Mouse (Mus musculus): ENCODE results near the gene Doc2g. TPM values are rescaled to one million over a fixed set of nuclear protein-coding genes. Genes with fewer than 3 reads are reported as not detected.
"Not testable (repeated sequence)": the region's sequence is repeated elsewhere in the genome, so short reads cannot be mapped to it uniquely, and the experiment has no call there.

The Doc2g gene
- polyA plus RNA-seq, 1 experiment from 2014 or later = 85.2 TPM

DNA sequence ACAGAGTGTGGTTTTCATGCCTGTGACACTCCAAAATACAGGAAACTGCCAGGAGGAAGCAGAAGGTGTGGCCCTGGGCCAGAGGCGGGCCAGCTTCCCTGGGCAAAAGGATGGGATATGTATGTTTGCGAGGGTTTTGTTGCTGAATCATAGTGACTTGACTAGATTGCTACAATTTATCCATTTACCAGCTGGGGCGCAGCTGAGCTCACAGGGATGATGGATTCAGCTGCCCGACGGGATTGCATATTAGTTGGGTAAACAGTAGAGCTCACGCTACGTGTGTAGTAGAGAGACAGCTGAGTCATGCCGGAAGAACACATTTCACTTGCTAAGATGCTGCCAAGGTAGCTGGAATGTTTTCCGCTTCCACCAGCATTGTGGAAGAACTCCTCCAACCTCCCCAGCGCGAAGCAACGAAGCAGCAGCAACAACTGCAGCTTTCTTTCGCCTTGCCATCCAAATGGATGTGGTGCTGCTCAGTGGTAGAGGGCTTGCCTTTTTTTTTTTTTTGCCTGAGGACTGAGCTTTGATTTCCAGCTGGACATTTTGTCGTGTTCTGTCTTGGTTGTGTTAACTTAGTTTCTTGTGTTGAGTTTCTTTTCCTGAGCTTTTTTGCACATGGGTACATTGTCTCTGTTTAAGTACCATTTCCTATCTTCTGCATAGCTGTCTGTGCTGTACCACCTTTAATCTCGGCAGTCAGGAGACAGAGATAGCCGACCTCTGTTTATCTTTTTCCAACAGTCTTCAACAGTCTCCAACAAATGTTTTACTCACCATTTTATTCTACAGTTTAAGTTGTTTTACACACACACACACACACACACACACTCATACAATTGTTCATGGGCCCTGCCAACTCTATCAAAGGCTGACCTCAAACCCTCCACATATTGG, 43.1 kb downstream of the Doc2g start, which contains the start of gene Gstp2:
Gstp2 (minus strand) TSS at position 58 of the 900 bp plus-strand sequence.
- peaks cover 0 to 5% of the 10 kb centered on the region in 2 experiments; a peak in 1 of 4 replicates for H3K4me1 ChIP-seq (ENCODE audit: control insufficient read depth in 2 of 2, insufficient read depth in 2 of 2, low read length in 2 of 2)
- ATAC-seq (ENCODE audit: insufficient number of reproducible peaks, insufficient read depth, low FRiP score, low read depth) = peak; percentile 39; the same call in 1 of the 2 replicates
- WGBS = 45% methylated on average over 16 of the region's 16 CpGs
- 0 out of 4 replicates have a peak within 1 kb of the TSS, but pooled peaks of 1 of the 2 experiments have one; percentile 32 for H3K27ac ChIP-seq (replicated peaks in 1 of 2; ENCODE audit: control insufficient read depth in 1 of 2, insufficient read depth in 1 of 2, low read depth in 2 of 2, low read length in 2 of 2)
- no peaks in the 10 kb centered on the region for H3K9me3 ChIP-seq (ENCODE audit: control insufficient read depth, low read length)
- H3K36me3 ChIP-seq (ENCODE audit: control insufficient read depth, insufficient read depth, low read length) = no peaks in the 10 kb centered on the region
- H3K4me2 ChIP-seq (ENCODE audit: low read length) = peak within 1 kb of the TSS; percentile 27
- no peak within 1 kb of the TSS for H3K9ac ChIP-seq (ENCODE audit: low read length)
- H3K27me3 ChIP-seq (ENCODE audit: control insufficient read depth, insufficient read depth, low read length) = no peaks in the 10 kb centered on the region
- H3K4me3 ChIP-seq (ENCODE audit: control insufficient read depth in 1 of 2, insufficient read depth in 1 of 2, low read depth in 1 of 2, low read length in 2 of 2) = no peak within 1 kb of the TSS

DNA sequence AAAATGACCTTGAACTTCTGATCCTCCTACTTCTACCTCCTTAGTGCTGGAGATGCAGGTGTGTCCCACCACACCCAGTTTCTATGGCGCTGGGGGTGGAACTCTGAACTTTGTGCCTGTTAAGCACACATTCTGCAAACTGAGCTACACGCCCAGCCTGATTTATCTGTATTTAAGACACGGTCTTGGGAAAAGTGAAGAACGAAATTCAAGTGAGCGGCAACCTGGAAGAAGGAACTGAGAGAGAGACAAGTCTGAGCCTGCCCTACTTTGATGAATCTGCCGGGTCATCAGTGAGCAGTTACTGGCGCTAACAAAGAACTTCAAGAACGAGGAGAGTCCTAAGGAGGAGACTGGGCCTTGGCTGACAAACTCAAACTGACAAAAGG, 43.7 kb downstream of the Doc2g start:
- WGBS = 83% methylated on average over 8 of the region's 8 CpGs
- peaks cover 0 to 5% of the 10 kb centered on the region in 2 experiments; a peak in 1 of 4 replicates for H3K4me1 ChIP-seq (ENCODE audit: control insufficient read depth in 2 of 2, insufficient read depth in 2 of 2, low read length in 2 of 2)
- no peak overlapping the region for H3K27ac ChIP-seq (replicated peaks in 1 of 2; ENCODE audit: control insufficient read depth in 1 of 2, insufficient read depth in 1 of 2, low read depth in 2 of 2, low read length in 2 of 2)
- no peaks in the 10 kb centered on the region for H3K27me3 ChIP-seq (ENCODE audit: control insufficient read depth, insufficient read depth, low read length)
- no peak overlapping the region for H3K4me3 ChIP-seq (ENCODE audit: control insufficient read depth in 1 of 2, insufficient read depth in 1 of 2, low read depth in 1 of 2, low read length in 2 of 2)
- H3K36me3 ChIP-seq (ENCODE audit: control insufficient read depth, insufficient read depth, low read length) = no peaks in the 10 kb centered on the region
- no peak overlapping the region for H3K4me2 ChIP-seq (ENCODE audit: low read length)
- ATAC-seq (ENCODE audit: insufficient number of reproducible peaks, insufficient read depth, low FRiP score, low read depth) = no peak
- H3K9ac ChIP-seq (ENCODE audit: low read length) = no peak overlapping the region
- H3K9me3 ChIP-seq (ENCODE audit: control insufficient read depth, low read length) = no peaks in the 10 kb centered on the region

DNA sequence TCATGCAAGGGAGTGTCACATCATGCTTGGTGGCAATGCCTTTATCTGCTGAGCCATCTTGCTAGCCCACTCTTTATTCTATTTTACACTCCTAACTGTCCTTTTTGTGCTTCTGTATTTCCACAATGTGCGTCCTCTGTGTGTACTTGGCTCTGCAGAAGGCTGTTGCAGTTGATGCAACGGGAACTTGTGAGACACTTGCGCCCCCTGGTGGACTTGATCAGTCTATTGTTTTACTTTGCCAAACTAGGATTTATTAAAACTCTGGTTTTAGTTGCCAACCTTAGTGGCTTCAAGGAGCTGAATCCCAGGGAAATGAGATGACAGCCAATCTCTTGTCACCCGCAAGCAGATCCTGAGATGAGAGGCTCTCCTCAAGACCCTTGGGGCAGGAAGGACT, 44.7 kb downstream of the Doc2g start:
- H3K4me2 ChIP-seq (ENCODE audit: low read length) = no peak overlapping the region
- H3K27me3 ChIP-seq (ENCODE audit: control insufficient read depth, insufficient read depth, low read length) = no peaks in the 10 kb centered on the region
- H3K9ac ChIP-seq (ENCODE audit: low read length) = no peak overlapping the region
- peaks cover 0 to 5% of the 10 kb centered on the region in 2 experiments; a peak in 1 of 4 replicates for H3K4me1 ChIP-seq (ENCODE audit: control insufficient read depth in 2 of 2, insufficient read depth in 2 of 2, low read length in 2 of 2)
- 19% methylated on average over 4 of the region's 4 CpGs for WGBS
- no peaks in the 10 kb centered on the region for H3K36me3 ChIP-seq (ENCODE audit: control insufficient read depth, insufficient read depth, low read length)
- H3K27ac ChIP-seq (replicated peaks in 1 of 2; ENCODE audit: control insufficient read depth in 1 of 2, insufficient read depth in 1 of 2, low read depth in 2 of 2, low read length in 2 of 2) = no peak overlapping the region
- no peaks in the 10 kb centered on the region for H3K9me3 ChIP-seq (ENCODE audit: control insufficient read depth, low read length)
- no peak for ATAC-seq (ENCODE audit: insufficient number of reproducible peaks, insufficient read depth, low FRiP score, low read depth)
- H3K4me3 ChIP-seq (ENCODE audit: control insufficient read depth in 1 of 2, insufficient read depth in 1 of 2, low read depth in 1 of 2, low read length in 2 of 2) = no peak overlapping the region

DNA sequence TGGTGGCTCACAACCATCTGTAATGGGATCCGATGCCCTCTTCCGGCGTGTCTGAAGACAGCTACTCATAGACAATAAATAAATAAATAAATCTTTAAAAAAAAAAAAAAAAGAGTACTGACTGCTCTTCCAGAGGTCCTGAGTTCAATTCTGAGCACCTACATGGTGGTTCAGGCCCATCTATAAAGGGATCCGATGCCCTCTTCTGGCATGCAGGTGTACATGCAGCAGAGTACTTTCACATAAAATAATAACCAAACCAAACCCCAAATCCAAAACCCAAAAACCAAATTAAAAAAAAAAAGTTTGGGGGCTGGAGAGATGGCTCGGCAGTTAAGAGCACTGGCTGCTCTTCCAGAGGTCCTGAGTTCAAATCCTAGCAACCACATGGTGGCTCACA, 46.0 kb downstream of the Doc2g start:
- H3K36me3 ChIP-seq (ENCODE audit: control insufficient read depth, insufficient read depth, low read length); H3K27ac ChIP-seq (replicated peaks in 1 of 2; ENCODE audit: control insufficient read depth in 1 of 2, insufficient read depth in 1 of 2, low read depth in 2 of 2, low read length in 2 of 2); H3K9me3 ChIP-seq (ENCODE audit: control insufficient read depth, low read length); H3K4me2 ChIP-seq (ENCODE audit: low read length); H3K4me3 ChIP-seq (ENCODE audit: control insufficient read depth in 1 of 2, insufficient read depth in 1 of 2, low read depth in 1 of 2, low read length in 2 of 2); H3K9ac ChIP-seq (ENCODE audit: low read length); ATAC-seq (ENCODE audit: insufficient number of reproducible peaks, insufficient read depth, low FRiP score, low read depth); H3K4me1 ChIP-seq (ENCODE audit: control insufficient read depth in 2 of 2, insufficient read depth in 2 of 2, low read length in 2 of 2); H3K27me3 ChIP-seq (ENCODE audit: control insufficient read depth, insufficient read depth, low read length): not testable (repeated sequence)
- 84% methylated on average over 5 of the region's 5 CpGs for WGBS

DNA sequence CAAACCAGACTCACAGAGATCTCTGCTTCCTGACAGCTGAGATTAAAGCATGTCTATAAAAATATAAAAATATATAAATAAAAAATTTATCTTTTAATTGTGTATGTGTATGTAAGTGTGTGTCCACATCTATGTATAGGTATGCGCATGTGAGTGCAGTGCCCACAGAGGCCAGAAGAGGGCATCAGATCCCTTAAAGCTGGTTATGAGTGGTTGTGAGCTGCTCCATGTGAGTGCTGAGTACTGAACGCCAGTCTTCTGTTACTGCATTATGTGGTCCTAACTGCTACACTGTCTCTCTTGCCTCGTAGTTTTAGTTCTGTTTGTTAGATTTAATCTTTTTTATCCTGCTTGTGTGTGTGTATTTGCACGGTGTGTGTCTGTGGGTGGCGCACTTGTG, 47.9 kb downstream of the Doc2g start:
- WGBS = 93% methylated on average over 5 of the region's 5 CpGs
- Histone ChIP-seq H3K36me3 (ENCODE audit: control insufficient read depth, insufficient read depth, low read length) (no peaks in the 10 kb centered on the region), H3K4me1 (ENCODE audit: control insufficient read depth in 2 of 2, insufficient read depth in 2 of 2, low read length in 2 of 2) (peaks cover under 1 to 8% of the 10 kb centered on the region in 2 experiments; a peak in 2 of 4 replicates), H3K27me3 (ENCODE audit: control insufficient read depth, insufficient read depth, low read length) (no peaks in the 10 kb centered on the region), H3K9ac (ENCODE audit: low read length) (no peak overlapping the region), H3K27ac (replicated peaks in 1 of 2; ENCODE audit: control insufficient read depth in 1 of 2, insufficient read depth in 1 of 2, low read depth in 2 of 2, low read length in 2 of 2) (no peak overlapping the region), H3K9me3 (ENCODE audit: control insufficient read depth, low read length) (no peaks in the 10 kb centered on the region), H3K4me2 (ENCODE audit: low read length) (no peak overlapping the region), H3K4me3 (ENCODE audit: control insufficient read depth in 1 of 2, insufficient read depth in 1 of 2, low read depth in 1 of 2, low read length in 2 of 2) (no peak overlapping the region)
- no peak for ATAC-seq (ENCODE audit: insufficient number of reproducible peaks, insufficient read depth, low FRiP score, low read depth)

DNA sequence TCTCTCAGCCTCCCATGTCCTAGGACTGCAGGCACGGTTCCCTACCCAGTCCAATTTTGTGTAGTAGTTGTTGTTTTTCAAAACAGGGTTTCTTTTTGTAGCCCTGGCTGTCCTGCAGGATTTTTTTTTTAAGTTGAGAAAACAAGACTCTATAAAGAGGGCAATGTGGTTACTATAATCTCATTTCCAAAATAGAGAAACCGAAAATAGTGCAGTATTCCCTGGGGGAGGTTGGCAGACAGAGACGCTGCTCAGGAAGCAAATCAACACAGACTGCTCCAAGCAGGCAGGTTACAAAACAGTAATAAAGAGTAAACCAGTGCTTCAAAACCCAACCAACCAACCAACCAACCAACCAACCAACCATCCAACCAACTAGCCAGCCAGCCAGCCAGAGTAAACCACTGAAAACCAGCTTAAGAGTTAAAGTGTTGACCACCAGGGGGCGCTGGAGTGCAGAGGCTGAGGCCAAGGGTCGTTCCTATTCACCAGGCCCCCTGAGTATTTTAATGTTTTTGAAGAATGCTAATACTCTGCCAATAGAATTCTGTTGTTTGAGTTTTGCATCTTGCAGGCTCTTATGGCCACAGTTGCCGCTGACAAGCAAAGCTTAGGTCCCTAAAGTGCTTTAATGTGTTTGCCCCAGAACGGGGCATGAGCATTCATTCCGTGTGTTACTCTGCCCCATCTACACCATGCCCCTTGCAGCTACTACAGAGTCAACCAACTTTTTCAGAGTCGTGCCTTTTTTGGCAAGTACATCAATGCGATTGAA, 48.8 kb downstream of the Doc2g start:
- no peaks in the 10 kb centered on the region for H3K27me3 ChIP-seq (ENCODE audit: control insufficient read depth, insufficient read depth, low read length)
- peaks cover 9 to 13% of the 10 kb centered on the region in 2 experiments; a peak in 3 of 4 replicates for H3K4me1 ChIP-seq (ENCODE audit: control insufficient read depth in 2 of 2, insufficient read depth in 2 of 2, low read length in 2 of 2)
- no peaks in the 10 kb centered on the region for H3K9me3 ChIP-seq (ENCODE audit: control insufficient read depth, low read length)
- no peaks in the 10 kb centered on the region for H3K36me3 ChIP-seq (ENCODE audit: control insufficient read depth, insufficient read depth, low read length)
- no peak overlapping the region for H3K27ac ChIP-seq (replicated peaks in 1 of 2; ENCODE audit: control insufficient read depth in 1 of 2, insufficient read depth in 1 of 2, low read depth in 2 of 2, low read length in 2 of 2)
- no peak overlapping the region for H3K4me3 ChIP-seq (ENCODE audit: control insufficient read depth in 1 of 2, insufficient read depth in 1 of 2, low read depth in 1 of 2, low read length in 2 of 2)
- no peak overlapping the region for H3K4me2 ChIP-seq (ENCODE audit: low read length)
- no peak; the same call in 1 of the 2 replicates for ATAC-seq (ENCODE audit: insufficient number of reproducible peaks, insufficient read depth, low FRiP score, low read depth)
- H3K9ac ChIP-seq (ENCODE audit: low read length) = no peak overlapping the region
- WGBS = 45% methylated on average over 10 of the region's 10 CpGs

DNA sequence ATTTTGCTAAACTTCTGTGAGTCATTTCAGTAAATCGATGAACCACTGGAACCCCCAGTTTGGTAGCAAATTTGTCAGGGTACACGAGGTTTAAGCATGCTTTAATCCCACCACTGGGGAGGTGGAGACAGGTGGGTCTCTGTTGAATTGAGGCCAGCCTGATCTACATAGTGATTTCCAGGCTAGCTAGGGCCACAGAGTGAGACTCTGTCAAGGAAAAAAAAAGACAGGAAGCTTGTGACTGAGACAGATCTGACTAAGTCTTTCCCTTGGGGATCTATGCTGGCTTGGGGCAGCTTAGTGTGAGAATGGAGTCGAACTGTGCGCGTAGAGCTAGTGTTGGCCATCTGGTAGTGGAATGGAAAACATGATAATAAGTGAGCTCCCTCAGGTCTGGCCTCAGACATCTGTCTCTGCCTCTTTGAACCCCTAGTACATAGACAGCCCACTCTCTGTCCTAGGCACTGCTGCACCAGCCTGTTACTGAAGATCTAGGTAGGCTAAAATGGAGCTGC, 49.5 kb downstream of the Doc2g start:
- Histone ChIP-seq H3K27ac (replicated peaks in 1 of 2; ENCODE audit: control insufficient read depth in 1 of 2, insufficient read depth in 1 of 2, low read depth in 2 of 2, low read length in 2 of 2) (no peak overlapping the region), H3K4me3 (ENCODE audit: control insufficient read depth in 1 of 2, insufficient read depth in 1 of 2, low read depth in 1 of 2, low read length in 2 of 2) (no peak overlapping the region), H3K4me1 (ENCODE audit: control insufficient read depth in 2 of 2, insufficient read depth in 2 of 2, low read length in 2 of 2) (peaks cover 10 to 13% of the 10 kb centered on the region in 2 experiments; a peak in 3 of 4 replicates), H3K27me3 (ENCODE audit: control insufficient read depth, insufficient read depth, low read length) (no peaks in the 10 kb centered on the region), H3K9me3 (ENCODE audit: control insufficient read depth, low read length) (no peaks in the 10 kb centered on the region), H3K9ac (ENCODE audit: low read length) (no peak overlapping the region), H3K36me3 (ENCODE audit: control insufficient read depth, insufficient read depth, low read length) (no peaks in the 10 kb centered on the region), H3K4me2 (ENCODE audit: low read length) (no peak overlapping the region)
- no peak for ATAC-seq (ENCODE audit: insufficient number of reproducible peaks, insufficient read depth, low FRiP score, low read depth)
- WGBS = 68% methylated on average over 5 of the region's 5 CpGs
